Comparison of ENCODE assay signal across 28 mouse cellular contexts in genomic region chr10:17008683-17009082, GRCm38 (mm10).
"Had no signal": no experiment of that assay in that cellular context is flagged by ENCODE, and none has a peak within 500 bp of the region (broad histone marks: within the 10 kb centered on the region; RNA-seq: fewer than 3 reads in every experiment).

No protein-coding gene starts in this region.

- H3K27me3 ChIP-seq: heart, embryonic 13.5 days; heart, embryonic 15.5 days; hindbrain, embryonic 13.5 days; hindbrain, embryonic 15.5 days; kidney, embryonic 15.5 days; limb, embryonic 12.5 days; liver, embryonic 13.5 days; liver, embryonic 15.5 days had no signal

- DNase-seq: gastrocnemius, adult 2 months; gastrocnemius, postnatal 10 days; gastrocnemius, postnatal 25 days; heart, adult 11 months; heart, adult 2 months; heart, postnatal 14 days; heart, postnatal 36 days; kidney, adult 11 months; kidney, adult 2 months; kidney, adult 9 months; kidney, postnatal 10 days; kidney, postnatal 25 days; kidney, postnatal 4 days; layer of hippocampus, postnatal 36 days; liver; liver, embryonic 13.5 days had no signal

- H3K9ac ChIP-seq: heart, embryonic 13.5 days; heart, embryonic 15.5 days; hindbrain, embryonic 13.5 days; hindbrain, embryonic 15.5 days; kidney, embryonic 15.5 days; limb, embryonic 12.5 days; liver, embryonic 13.5 days; liver, embryonic 15.5 days had no signal

- H3K9me3 ChIP-seq: heart, embryonic 13.5 days; heart, embryonic 15.5 days; hindbrain, embryonic 13.5 days; hindbrain, embryonic 15.5 days; kidney, embryonic 15.5 days; limb, embryonic 10.5 days; limb, embryonic 12.5 days; liver, embryonic 13.5 days; liver, embryonic 15.5 days had no signal

- H3K4me2 ChIP-seq: heart, embryonic 11.5 days; heart, embryonic 13.5 days; heart, embryonic 15.5 days; hindbrain, embryonic 13.5 days; hindbrain, embryonic 15.5 days; kidney, embryonic 15.5 days; limb, embryonic 12.5 days; liver, embryonic 11.5 days; liver, embryonic 13.5 days; liver, embryonic 15.5 days had no signal

- H3K4me1 ChIP-seq: hindbrain, embryonic 13.5 days; hindbrain, embryonic 15.5 days; kidney, embryonic 15.5 days; limb, embryonic 10.5 days; limb, embryonic 12.5 days; liver, embryonic 13.5 days; liver, embryonic 15.5 days had no signal

- H3K36me3 ChIP-seq: heart, embryonic 13.5 days; heart, embryonic 15.5 days; hindbrain, embryonic 13.5 days; hindbrain, embryonic 15.5 days; kidney, embryonic 15.5 days; limb, embryonic 10.5 days; limb, embryonic 12.5 days; liver, embryonic 13.5 days; liver, embryonic 15.5 days had no signal

- H3K4me3 ChIP-seq: gastrocnemius, adult 2 months; heart, adult 2 months; heart, embryonic 13.5 days; heart, embryonic 15.5 days; hindbrain, embryonic 13.5 days; hindbrain, embryonic 15.5 days; kidney, embryonic 15.5 days; layer of hippocampus, adult 2 months; limb, embryonic 10.5 days; limb, embryonic 12.5 days; liver, embryonic 13.5 days; liver, embryonic 15.5 days had no signal

- H3K27ac ChIP-seq: gastrocnemius, adult 2 months; heart, adult 2 months; heart, embryonic 13.5 days; heart, embryonic 15.5 days; hindbrain, embryonic 13.5 days; hindbrain, embryonic 15.5 days; hindbrain, postnatal 0 days; kidney, embryonic 15.5 days; layer of hippocampus, adult 2 months; limb, embryonic 10.5 days; limb, embryonic 12.5 days; liver, embryonic 13.5 days; liver, embryonic 15.5 days had no signal
